Mouse (Mus musculus) lung, adult 2 months (tissue): Measurements from ENCODE around the gene Mb21d2.

Experiments used
- CTCF ChIP-seq: fragments of 200-500 bp; IDR thresholded peaks from 2 replicates; pipeline ENCODE4 v1.5.1; 2011; ENCODE audit warnings: mild to moderate bottlenecking, low read length, control low read depth; ENCODE audit not compliant: insufficient read depth
- POLR2A ChIP-seq: fragments of 200-500 bp; IDR thresholded peaks from 2 replicates; pipeline ENCODE4 v1.6.1; 2011; ENCODE audit warnings: low read depth, mild to moderate bottlenecking, control low read depth, low read length, borderline replicate concordance; ENCODE audit errors: extremely low read depth

DNA sequence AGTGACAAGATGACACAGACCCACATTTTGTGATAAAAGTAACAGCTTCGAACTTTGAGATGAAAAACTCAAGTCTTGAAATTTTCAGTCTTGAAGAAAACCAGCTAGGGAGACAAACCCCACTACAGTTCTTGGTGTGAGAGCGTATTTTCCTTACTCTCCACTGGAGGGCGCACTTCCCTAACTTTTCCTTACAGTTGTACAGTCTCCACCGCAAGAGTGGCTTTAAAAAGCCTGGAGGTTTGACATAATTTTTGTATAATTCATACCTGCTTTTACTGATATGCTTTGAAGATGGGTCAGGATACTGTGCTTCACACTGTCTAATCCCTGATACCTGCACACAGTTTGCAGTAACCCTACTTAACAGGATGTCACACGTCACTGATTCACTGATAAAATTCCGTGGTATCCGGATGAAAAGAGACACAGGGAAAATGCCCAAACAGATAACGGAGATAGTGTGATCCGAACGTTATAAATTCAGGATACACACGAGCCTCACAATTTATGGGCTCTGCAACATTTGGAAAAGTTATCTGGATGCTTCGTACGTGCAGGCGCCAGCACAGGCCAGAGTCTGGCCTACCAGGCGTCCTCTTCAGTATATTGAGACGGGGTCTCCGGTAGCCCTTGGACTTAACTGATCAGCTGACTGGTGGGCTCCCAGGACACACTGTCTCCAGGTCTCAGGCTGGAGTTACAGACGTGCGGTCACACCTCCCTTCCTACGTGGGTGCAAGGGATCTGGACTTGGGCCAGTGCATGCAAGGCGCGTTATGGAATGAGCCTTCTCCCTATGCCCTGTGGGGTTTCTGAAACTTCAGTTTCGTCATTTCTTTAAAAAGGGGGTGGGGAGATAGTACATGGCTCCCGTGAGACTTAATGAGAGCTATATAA lies 89.1 kb downstream of the Mb21d2 start:
- TF ChIP-seq CTCF (peak; percentile 36; the same call in 1 of the 2 replicates), POLR2A (no peak)
